Mouse (Mus musculus) kidney, postnatal 36 days (tissue): Measurements from ENCODE around the gene Atad3a.
A peak's percentile ranks its signal among the peaks of the same experiment; 100 is the strongest.
"Not testable (repeated sequence)": the region's sequence is repeated elsewhere in the genome, so short reads cannot be mapped to it uniquely, and the experiment has no call there.

Experiments used
- DNase-seq, 2 experiments: peaks; one replicate each; pipeline ENCODE4 v3.0.0; 2021 to 2022; ENCODE audit warnings: mixed read lengths in 2 of 2

The Atad3a gene

GRCm38 (mm10) chr4:155774971-155775740 is 14.3 kb upstream of the Atad3a start:
- DNase-seq, result peak; percentile 77 to 78

GRCm38 (mm10) chr4:155774280-155774754 is 13.4 kb upstream of the Atad3a start, which contains the start of gene Vwa1:
Gene Vwa1, minus strand, starts transcription at chr4:155774698.
- DNase-seq, result peak; percentile 93 to 98

GRCm38 (mm10) chr4:155773335-155774078 is 12.6 kb upstream of the Atad3a start:
- DNase-seq, result peak; percentile 33 to 48

GRCm38 (mm10) chr4:155772786-155773185 is 11.9 kb upstream of the Atad3a start:
- no peak for DNase-seq

- DNase-seq, result peak; percentile 52 to 71
These were observed 10.8 kb upstream of the Atad3a start for GRCm38 (mm10) chr4:155771706-155772105.

GRCm38 (mm10) chr4:155770626-155771025 is 9.7 kb upstream of the Atad3a start:
- peak; percentile 70 to 75 for DNase-seq

GRCm38 (mm10) chr4:155769880-155770512 is 9.1 kb upstream of the Atad3a start:
- peak; percentile 95 to 97 for DNase-seq

GRCm38 (mm10) chr4:155769496-155769879 is 8.6 kb upstream of the Atad3a start:
- no peak for DNase-seq

GRCm38 (mm10) chr4:155762357-155762756 is 1.5 kb upstream of the Atad3a start:
- DNase-seq, result no peak

- peak in 1 of 2 experiments; percentile 36 for DNase-seq
These were observed 635 bp upstream of the Atad3a start for GRCm38 (mm10) chr4:155761356-155762099.

- peak in 1 of 2 experiments; percentile 57 for DNase-seq
These were observed 856 bp downstream of the Atad3a start for GRCm38 (mm10) chr4:155759862-155760612.

GRCm38 (mm10) chr4:155757011-155757410 is 3.9 kb downstream of the Atad3a start:
- DNase-seq, result no peak

- DNase-seq, result no peak
These were observed 14.1 kb downstream of the Atad3a start for GRCm38 (mm10) chr4:155746575-155747490.

GRCm38 (mm10) chr4:155746036-155746548 is 14.8 kb downstream of the Atad3a start:
- no peak for DNase-seq

- no peak for DNase-seq
These were observed 15.8 kb downstream of the Atad3a start for GRCm38 (mm10) chr4:155745136-155745535.

GRCm38 (mm10) chr4:155744474-155744873 is 16.4 kb downstream of the Atad3a start:
- no peak for DNase-seq

GRCm38 (mm10) chr4:155742684-155743083 is 18.2 kb downstream of the Atad3a start:
- DNase-seq, result no peak

GRCm38 (mm10) chr4:155740681-155741080 is 20.2 kb downstream of the Atad3a start:
- DNase-seq, result not testable (repeated sequence)

- DNase-seq, result peak in 1 of 2 experiments; percentile 60
These were observed 20.9 kb downstream of the Atad3a start for GRCm38 (mm10) chr4:155739741-155740636.
